Mouse (Mus musculus) spleen, embryonic (tissue): ENCODE results near the gene Amh.

Experiments used
- CTCF ChIA-PET: fragments of 350-600 bp; sonication (Branson Sonifier 250); formaldehyde crosslinking; loops from one replicate; lab custom pipeline; 2022; lab: Charles Lee

The Amh gene

DNA sequence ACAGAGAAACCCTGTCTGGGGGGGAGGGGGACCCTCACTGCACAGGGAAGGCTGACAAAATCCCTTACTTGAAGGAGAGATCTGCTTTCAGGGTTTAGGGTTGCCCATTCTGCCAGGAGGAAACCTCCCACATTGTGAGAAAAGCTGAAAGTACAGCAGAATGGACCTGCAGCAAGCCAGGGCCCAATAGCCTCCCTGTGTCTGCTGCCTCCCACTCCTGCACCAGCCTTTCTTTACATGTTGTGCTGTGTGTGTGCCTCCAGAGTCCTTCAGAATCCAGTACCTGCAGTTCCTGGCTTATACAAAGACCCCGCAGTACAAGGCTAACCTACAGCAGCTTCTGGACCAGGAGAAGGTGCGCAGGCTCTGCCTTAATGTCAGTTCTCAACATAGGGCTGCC lies 20.7 kb upstream of the Amh start:
- CTCF ChIA-PET = no interaction called here

DNA sequence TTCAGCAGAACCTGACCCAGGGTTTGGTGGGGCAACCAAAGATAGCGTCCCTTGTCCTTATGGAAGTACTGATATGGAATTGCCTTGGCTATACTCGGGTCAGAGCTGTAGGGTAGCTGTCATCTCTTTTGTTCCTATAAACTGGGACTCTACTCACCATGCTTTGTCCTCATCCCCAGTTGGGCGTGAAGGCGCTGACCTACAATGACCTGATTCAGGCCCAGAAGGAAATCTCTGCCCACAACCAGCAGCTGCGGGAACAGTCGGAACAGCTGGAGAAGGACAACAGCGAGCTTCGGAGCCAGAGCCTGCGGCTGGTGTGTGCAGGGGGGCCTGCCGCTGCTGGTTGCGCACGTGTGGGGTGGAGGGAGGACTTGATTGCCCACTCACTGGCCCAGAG lies 20.2 kb upstream of the Amh start:
- CTCF ChIA-PET = no interaction called here

GRCm38 (mm10) chr10:80785963-80786362 lies 19.1 kb upstream of the Amh start:
- CTCF ChIA-PET = no interaction called here

GRCm38 (mm10) chr10:80787517-80787916 lies 17.5 kb upstream of the Amh start:
- CTCF ChIA-PET = no interaction called here

- CTCF ChIA-PET = no interaction called here
These were observed 14.2 kb upstream of the Amh start for GRCm38 (mm10) chr10:80790761-80791404.

GRCm38 (mm10) chr10:80791476-80792174 lies 13.4 kb upstream of the Amh start:
- CTCF ChIA-PET = no interaction called here

DNA sequence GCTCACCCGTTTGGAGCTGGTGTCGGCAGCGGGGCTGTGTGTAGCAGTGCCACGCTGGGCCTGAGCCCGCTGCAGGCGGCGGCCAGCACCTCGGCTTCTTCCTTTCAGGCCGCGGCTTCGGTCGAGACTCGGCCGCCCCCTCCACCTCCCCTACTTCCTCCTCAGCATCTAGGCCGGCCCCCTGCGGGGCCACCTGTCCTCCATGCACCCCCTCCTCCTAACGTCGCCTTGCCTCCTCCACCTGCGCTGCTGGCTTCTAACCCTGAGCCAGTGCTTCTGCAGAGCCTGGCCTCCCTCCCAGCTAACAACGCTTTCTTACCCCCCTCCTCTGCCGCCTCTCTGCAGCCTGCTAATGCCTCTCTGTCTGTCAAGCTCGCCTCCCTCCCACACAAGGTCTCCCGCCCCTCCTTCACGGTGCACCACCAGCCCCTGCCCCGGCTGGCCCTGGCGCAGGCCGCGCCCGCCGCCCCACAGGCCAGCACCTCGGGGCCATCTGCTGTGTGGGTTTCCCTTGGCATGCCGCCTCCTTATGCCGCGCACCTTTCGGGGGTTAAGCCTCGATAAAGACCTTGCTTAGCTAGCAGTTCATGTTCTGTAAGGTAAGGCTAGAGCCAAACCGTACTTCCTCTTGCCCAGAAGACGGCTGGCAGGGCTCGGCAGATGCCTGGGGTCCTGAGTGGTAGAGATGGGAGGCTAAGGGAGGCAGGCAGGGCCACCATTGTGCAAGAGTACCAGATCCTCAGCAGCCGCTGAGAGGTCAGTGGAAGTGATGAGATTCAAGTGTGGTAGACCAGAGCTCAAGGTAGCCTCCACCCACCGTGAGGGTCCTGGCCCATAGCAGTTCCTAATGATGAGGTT lies 12.6 kb upstream of the Amh start:
- CTCF ChIA-PET = interaction anchor here (0.5 to 1.0 kb wide), 2 partner anchors 13 to 15 kb away, joined by 3 read pairs; partner anchors contain the start of gene Amh

DNA sequence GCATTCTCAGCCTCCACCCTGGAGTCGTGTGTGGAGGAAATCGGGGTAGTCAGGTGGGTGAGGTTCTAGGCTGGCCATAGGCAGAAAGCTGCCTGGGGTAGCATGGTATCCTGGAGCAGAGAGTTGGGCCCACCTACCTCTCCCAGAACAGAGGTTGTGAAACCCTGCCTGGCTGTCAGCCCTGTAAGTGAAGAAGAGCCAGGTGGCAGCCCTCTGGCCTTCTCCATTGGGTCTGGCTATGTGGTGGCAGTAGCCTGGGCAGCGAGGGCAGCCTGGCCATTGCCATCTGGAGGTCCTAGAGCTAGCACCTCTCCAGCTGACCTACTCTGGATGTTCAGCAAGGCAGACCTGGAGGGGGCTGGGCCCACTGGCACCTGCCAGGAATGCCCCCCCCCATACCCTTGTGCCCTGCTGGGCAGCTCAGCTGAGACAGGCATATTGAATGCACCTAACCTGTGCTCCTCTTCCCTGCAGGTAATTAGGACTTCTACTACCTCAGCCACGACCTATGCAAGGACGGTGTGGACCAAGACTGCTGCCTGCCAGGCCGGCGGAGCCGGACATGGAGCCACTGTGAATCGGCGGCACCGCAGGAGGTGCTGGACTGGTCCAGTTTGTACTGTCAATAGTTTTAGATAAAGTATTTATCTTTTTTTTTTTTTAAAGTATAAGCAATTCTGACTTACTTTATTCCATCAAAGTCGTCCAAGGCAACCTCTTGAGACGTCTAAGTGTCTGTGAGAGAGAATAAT lies 11.8 kb upstream of the Amh start:
- CTCF ChIA-PET = interaction anchor here (1.0 kb wide), 1 partner anchor 14 kb away, joined by 3 read pairs; no protein-coding TSS in a partner anchor

DNA sequence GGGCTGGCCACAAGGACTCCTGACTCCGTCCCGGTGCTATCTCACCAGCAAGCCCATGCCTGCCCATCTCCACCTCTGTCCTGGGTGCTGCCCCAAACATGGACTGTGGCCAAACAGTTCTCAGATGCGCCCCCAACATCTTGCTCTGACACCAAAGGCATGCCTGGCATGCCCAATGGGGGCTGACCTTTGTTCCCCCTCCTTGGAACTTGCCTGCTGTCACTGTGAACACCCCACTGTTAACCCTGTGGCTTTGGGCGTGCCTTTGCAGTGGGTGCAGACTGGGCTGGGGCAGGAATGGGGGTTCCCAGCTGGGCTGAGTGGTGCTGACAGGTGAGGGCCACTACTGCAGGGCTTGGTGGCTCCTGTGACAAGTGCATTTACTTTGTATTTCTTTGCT lies 11.2 kb upstream of the Amh start:
- CTCF ChIA-PET = no interaction called here

- CTCF ChIA-PET = no interaction called here
These were observed 10.3 kb upstream of the Amh start for GRCm38 (mm10) chr10:80794750-80795149.

DNA sequence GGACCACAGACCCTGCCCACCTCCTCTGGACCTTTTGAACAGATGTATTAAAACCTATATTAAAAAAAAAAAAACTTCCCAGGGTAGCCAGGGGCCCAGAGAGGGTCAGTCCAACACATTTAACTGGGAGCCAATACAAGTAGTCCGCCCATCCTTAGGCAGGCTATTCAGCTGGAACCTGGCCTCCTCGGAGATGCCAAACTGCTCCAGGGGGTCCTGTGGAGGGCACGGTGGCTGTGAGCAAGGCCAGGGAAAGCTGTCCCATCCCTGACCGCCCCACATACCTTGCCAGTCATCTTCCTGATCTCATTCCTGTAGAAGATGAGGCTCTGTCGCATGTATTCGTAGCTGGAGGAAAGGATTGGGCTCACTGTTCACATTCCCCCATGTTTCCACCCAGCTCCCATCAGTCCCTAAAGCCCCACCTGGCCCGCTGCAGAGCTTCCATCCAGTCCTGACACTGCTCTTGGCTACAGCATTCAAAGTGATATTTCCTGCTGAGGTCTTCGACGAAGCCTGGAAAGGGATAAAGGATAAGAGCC lies 8.7 kb upstream of the Amh start:
- CTCF ChIA-PET = interaction anchor here (0.6 kb wide), 1 partner anchor 686 kb away, joined by 3 read pairs; no protein-coding TSS in a partner anchor

GRCm38 (mm10) chr10:80797186-80798149 lies 7.6 kb upstream of the Amh start:
- CTCF ChIA-PET = no interaction called here

GRCm38 (mm10) chr10:80798150-80799006 lies 6.7 kb upstream of the Amh start, which contains the start of the genes Sf3a2 and Plekhj1:
Gene Sf3a2, plus strand, starts transcription at chr10:80798198.
Gene Plekhj1, minus strand, starts transcription at chr10:80798626.
- CTCF ChIA-PET = no interaction called here

DNA sequence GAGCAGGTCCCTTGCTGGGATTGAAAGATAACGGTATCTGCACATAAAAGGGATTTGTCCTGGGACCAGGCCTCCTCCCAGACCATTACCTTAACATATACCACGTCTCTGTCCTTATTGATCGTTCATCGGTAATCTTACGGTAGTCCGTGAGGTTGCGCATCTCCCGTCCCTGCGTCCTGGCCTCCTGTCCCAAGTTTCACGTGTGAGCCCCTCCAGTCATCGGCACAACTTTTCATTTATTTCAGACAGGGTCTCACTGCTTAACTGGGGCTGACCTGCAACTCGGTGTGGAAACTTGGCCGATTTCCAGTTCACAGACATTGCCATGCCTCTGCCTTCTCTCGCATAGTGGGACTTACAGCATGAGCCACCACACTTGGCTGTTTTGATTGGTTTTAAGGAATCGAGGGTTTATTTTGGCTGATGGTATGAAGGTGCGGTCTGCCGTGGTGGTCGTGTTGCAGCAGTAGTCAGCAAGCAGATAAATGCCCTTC lies 5.9 kb upstream of the Amh start:
- CTCF ChIA-PET = interaction anchor here (0.9 kb wide), 1 partner anchor 23 kb away, joined by 3 read pairs; no protein-coding TSS in a partner anchor

DNA sequence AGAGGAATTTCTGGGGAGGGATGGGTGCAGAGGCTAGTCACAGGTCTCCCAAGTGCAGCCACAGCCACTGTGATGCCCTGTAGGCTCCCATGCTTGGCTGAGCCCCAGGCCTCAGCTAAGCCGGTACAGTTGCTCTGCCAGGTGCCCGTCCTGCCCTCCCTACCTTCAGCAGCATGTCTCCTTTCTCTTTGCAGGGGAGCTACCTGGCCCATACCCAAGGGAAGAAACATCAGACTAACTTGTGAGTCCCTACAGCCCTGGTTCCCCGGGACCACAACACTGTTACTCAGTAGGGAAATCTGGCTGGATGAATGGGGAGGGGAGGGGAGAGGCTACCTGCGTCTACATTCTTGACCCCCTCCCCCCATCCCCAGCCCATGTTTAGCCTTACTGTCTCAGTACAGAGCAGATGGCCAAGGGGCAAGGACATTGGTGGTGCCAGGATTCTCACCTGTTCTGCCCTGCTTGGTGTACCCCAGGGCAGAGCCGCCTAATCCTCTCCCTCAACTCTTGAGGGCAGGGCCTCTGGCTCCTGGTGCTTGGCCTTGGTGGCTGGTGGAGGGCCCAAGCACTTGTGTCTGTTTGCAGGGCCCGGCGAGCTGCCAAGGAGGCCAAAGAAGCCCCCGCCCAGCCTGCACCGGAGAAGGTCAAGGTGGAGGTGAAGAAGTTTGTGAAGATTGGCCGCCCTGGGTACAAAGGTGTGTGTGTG lies 2.7 kb upstream of the Amh start:
- CTCF ChIA-PET = no interaction called here

- CTCF ChIA-PET = no interaction called here
These were observed 2.0 kb upstream of the Amh start for GRCm38 (mm10) chr10:80802996-80803395.

GRCm38 (mm10) chr10:80804340-80804739 lies 703 bp upstream of the Amh start:
- CTCF ChIA-PET = interaction anchor here (1.1 kb wide), 1 partner anchor 62 kb away, joined by 4 read pairs; no protein-coding TSS in a partner anchor

GRCm38 (mm10) chr10:80805322-80805721 lies 279 bp downstream of the Amh start:
- CTCF ChIA-PET = interaction anchor here (0.6 to 1.1 kb wide), 4 partner anchors 13 to 329 kb away, joined by 3 to 4 read pairs (median 3); no protein-coding TSS in a partner anchor
